Mouse (Mus musculus): ENCODE data around the gene Efcab2.
"Not testable (repeated sequence)": the region's sequence is repeated elsewhere in the genome, so short reads cannot be mapped to it uniquely, and the experiment has no call there.

Efcab2 gene

DNA sequence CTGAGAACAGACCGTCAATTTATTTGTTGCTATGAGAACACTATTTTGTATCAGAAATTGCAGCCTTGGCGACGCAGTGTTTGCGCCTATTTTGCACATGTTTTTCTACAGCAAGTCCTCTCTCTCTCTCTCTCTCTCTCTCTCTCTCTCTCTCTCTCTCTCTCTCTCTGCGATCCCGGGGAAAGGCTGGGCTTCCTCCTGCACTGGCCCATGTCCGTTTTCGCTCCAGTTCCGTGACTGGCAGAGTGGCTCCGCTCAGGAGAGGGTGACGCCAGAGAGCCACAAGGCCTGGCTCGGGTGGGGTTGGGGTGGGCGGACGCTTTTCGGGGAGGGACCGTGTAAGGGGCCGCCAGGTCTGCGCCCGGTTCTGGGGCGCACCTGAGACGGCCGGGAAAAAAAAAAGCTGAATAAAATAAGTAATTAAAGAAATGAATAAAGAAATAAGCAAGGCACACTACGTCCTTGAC lies 407 bp upstream of the Efcab2 start:
- peak; percentile 68 to 75 for DNase-seq (ENCODE audit: low spot score in 2 of 2)

GRCm38 (mm10) chr1:178406765-178407645 lies 1.1 kb downstream of the Efcab2 start:
- DNase-seq (ENCODE audit: low spot score in 2 of 2): no peak

- no peak for DNase-seq (ENCODE audit: low spot score in 2 of 2)
Measured at GRCm38 (mm10) chr1:178407651-178408050, 1.8 kb downstream of the Efcab2 start.

DNA sequence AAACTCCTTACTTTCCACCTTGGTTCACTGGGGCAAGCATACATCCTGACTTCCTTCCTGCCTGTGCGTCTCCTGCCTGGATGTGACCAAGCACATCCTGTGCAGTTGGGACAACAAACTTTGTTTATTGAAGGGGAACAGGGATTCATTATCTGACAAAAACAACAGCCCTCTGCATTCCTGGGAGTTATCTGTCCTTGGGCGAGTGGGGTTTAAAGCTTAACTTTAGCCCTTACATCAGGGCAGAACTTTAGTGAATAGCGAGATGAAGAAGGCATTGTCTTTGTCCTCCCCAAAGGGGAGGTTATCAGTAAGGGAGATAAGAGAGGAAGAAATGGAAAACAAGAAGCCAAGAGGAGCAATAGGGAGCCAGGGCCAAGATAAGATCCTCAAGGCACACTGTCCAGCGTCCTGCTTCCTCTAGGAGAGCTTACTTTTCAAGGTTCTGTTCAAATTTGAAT lies 3.0 kb downstream of the Efcab2 start:
- DNase-seq (ENCODE audit: low spot score in 2 of 2): no peak

DNA sequence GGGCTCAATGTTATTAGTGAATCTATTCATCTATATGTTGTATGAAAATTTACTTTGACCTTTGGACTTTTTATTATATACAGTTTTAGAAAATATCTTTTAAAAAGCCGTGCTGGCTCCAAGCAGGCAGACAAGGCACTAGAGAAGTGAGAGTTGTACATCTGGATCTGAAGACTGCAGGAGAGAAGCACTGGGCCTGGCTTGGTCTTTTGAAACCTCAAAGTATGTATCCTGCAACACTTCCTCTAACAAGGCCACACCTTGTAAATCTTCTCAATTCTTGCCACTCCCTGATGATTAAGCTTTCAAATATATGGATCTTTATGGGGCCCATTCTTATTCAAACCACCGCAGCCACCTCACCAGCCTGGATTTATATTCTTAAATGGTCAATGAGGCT lies 7.5 kb downstream of the Efcab2 start:
- DNase-seq (ENCODE audit: low spot score in 2 of 2): not testable (repeated sequence)

DNA sequence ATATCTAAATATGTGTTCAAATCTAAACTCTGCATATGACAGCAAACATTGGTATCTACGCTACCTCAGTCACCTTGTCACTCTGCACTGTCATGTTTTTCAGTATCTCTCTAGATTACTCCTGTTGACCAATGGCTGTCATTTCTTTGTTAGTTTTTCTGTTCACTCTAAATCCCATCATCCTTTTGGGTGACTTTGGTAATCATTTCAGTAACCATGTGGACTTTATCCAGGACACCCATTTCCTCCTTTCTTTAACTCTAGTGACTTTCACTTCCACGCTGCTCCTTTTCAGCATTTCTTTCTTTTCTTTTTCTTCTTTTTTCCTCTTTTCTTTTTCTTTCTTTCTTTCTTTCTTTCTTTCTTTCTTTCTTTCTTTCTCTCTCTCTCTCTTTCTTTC lies 13.7 kb downstream of the Efcab2 start:
- DNase-seq (ENCODE audit: low spot score in 2 of 2): no peak

GRCm38 (mm10) chr1:178423662-178424061 lies 17.8 kb downstream of the Efcab2 start:
- DNase-seq (ENCODE audit: low spot score in 2 of 2): no peak

- DNase-seq (ENCODE audit: low spot score in 2 of 2): no peak
Measured at GRCm38 (mm10) chr1:178431619-178432444, 25.9 kb downstream of the Efcab2 start.

DNA sequence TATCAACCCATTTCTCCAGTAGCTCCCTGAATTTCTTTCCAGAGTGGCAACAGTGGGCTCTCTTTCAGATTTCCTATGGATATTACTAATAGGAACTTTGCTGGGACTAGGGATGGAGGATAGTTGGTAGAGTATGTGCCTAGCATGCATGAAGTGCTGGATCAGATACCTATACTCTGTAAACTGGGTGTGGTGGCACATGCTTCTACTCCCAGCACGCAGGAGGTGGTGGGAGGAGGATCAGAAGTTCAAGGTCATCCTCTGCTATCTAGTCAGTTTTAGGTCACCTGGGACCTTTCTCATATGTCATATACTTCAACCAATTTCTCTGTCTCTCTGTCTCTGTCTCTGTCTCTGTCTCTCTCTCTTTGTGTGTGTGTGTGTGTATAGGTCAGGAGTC lies 27.7 kb downstream of the Efcab2 start:
- DNase-seq (ENCODE audit: low spot score in 2 of 2): no peak

DNA sequence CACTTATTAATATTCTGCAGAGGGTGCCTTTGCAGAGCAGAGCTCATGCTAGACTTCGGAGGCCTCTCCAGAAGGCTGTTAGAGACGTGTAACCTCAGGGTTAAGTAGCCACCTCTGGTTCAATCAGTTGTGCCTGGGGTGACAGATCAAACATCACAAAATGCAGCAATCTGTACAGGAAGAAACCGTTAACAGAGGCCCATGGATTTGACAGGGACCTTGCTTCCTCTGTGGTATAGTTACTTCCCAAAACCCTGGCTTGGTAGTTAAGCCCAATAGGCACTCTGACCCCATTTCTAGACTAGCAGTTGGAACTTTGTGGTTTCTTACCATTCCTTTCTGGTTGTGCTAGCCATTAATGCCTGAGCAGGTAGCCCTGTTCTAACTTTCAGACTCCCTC lies 38.5 kb downstream of the Efcab2 start:
- no peak for DNase-seq (ENCODE audit: low spot score in 2 of 2)

GRCm38 (mm10) chr1:178447036-178447435 lies 41.2 kb downstream of the Efcab2 start:
- DNase-seq (ENCODE audit: low spot score in 2 of 2): no peak

DNA sequence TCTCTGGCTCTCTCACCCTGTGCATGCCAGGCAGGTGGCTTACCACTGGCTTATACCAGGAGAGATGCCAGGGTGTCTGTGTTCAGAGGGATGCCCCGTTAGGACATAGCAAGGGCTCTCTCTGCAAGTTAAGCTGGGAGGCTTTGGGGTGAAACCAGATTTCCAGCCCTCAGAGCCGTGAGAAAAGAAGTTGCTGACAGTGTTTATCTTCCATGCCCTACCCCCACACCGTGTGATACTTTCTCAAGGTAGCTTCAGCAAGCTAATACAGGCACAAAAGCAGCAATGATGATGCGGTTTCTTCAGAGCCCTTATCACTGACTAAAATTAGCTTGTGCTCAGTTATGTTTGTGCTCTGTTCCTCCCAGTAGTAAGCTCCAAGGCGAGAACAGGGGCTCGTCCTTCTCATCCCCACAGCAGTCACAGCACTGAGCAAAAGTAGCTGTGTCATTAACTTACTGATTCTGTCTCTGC lies 42.4 kb downstream of the Efcab2 start:
- DNase-seq (ENCODE audit: low spot score in 2 of 2): no peak

DNA sequence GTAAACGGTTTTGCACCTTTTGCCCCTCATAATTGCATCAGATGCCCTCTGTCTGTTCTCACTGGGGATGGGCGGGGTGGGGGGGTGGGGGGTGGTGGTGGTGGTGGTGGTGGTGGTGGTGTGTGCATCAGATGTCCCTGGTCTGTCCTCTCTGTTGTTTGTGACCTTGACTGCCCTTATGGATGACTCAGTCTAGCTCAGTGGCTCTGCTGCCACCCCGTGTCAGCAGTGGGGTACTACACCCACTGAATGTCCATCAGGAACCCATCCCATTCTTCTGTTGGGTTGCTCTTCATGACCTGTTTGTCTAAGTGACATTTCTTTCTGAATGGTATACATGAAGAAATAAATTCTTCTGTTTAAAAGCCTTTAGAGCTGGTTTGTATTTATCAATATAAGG lies 43.3 kb downstream of the Efcab2 start:
- peak; percentile 46 to 54 for DNase-seq (ENCODE audit: low spot score in 2 of 2)

- DNase-seq (ENCODE audit: low spot score in 2 of 2): no peak
Measured at GRCm38 (mm10) chr1:178449933-178450332, 44.0 kb downstream of the Efcab2 start.

DNA sequence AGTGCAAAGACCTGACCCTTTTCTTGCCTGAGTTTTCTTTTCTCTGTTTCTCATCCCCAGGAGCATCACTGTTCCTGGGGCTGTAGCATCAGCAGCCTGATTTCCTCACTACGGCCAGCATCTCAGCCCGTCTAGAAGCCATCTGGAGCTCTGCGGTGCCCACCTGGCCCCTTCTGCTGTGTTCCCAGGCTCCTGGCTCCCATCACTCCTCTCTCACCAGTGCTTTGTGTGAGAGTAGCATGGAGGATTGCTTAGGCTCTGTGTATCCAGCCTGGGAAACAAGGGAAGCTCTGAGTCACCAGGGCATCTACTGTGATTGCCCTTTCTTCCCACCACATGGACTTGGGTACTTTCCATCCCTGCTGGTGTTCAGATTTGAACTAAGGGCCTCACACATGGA lies 48.2 kb downstream of the Efcab2 start:
- DNase-seq (ENCODE audit: low spot score in 2 of 2): no peak

- DNase-seq (ENCODE audit: low spot score in 2 of 2): no peak
Measured at GRCm38 (mm10) chr1:178455120-178455519, 49.2 kb downstream of the Efcab2 start.

GRCm38 (mm10) chr1:178458029-178458428 lies 52.1 kb downstream of the Efcab2 start:
- no peak for DNase-seq (ENCODE audit: low spot score in 2 of 2)

DNA sequence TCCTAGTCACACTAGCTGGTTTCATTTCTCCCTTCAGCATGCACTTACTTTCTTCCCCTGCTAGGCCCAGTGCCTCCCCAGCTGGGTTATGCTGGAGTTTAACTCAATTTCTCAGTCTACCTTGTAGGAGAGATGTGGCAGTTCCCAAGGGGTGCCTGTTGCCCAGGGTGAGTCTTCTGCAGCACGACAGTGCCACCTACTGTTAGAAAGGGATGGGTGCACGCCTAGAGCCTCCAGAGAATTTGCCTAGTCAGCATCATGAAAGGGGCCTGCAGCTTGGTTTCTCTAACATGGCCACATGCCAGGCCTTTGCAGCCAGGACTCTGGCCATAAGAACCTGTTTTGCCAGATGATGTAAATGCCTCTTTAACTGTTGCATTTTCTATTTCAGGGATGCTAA lies 57.8 kb downstream of the Efcab2 start:
- DNase-seq (ENCODE audit: low spot score in 2 of 2): peak; percentile 69 to 76

GRCm38 (mm10) chr1:178464140-178464539 lies 58.3 kb downstream of the Efcab2 start:
- no peak for DNase-seq (ENCODE audit: low spot score in 2 of 2)

GRCm38 (mm10) chr1:178467594-178467993 lies 61.7 kb downstream of the Efcab2 start:
- DNase-seq (ENCODE audit: low spot score in 2 of 2): no peak

GRCm38 (mm10) chr1:178468280-178468679 lies 62.4 kb downstream of the Efcab2 start:
- no peak for DNase-seq (ENCODE audit: low spot score in 2 of 2)

- DNase-seq (ENCODE audit: low spot score in 2 of 2): no peak
Measured at GRCm38 (mm10) chr1:178483854-178484253, 78.0 kb downstream of the Efcab2 start.

Data from right cerebral cortex, postnatal 36 days (tissue).